Mouse (Mus musculus): ENCODE data around the gene Ehf.

DNA sequence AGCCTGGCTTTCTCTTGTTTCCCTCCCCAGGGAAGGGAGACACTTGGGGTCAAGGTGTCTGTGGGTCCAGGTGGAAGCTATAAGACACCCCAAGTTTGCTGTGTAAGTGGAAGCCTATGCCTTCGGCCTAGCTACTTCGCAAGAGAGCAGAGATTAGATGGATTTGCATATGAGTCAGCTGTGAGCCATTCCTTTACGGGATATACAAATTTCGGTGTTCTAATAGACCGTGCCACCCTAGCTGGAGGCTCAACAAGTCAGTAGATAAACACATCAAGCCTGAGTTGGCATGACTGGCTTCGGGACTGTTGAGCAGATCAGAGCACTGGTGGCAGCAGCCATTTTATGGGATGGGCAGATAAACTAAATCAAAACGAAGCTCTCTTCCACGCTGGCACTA is 31.6 kb downstream of the Ehf start:
- TF ChIP-seq CTCF (IDR thresholded peaks at IDR 0.05; ENCODE audit: low read depth, low read length) (no peak), POLR2A (IDR thresholded peaks at IDR 0.05; ENCODE audit: borderline replicate concordance, low read depth, low read length) (no peak)
